Mouse (Mus musculus) heart, adult 8-10 months (tissue): ENCODE measurements around the gene Mmrn2. TPM values are rescaled to one million over a fixed set of nuclear protein-coding genes. Genes with fewer than 3 reads are reported as not detected.

Experiments
- DNase-seq: peaks from one replicate; pipeline ENCODE4 v3.0.0; 2022; ENCODE audit warnings: low spot score
- total RNA-seq, 4 experiments: library from RNA; stranded (reverse); gene quantifications; 2 replicates each; pipeline ENCODE4 v1.2.4; 2022

Mmrn2 gene
- 10 to 100 TPM; 36.6 to 47.3 (median 43.5) TPM for total RNA-seq

DNA sequence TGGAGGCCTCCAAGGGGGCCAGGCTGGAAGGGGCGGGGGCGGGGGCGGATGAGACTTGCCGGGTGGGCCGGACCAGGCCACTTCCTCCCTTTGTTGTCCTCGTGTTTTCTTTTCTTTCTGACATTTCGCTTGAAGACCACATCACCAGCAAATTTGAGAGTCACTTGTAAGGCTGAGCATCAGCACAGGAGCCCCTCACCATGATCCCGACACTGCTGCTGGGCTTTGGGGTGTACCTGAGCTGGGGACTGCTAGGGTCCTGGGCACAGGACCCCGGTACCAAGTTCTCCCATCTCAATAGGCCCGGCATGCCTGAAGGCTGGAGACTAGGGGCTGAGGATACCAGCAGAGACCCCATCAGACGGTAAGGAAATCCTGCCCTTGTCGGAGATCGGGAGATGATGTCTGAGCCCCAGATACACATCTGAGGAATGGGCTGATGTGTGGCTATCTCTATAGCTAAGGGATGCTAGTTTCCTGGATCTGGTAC, at the start of gene Mmrn2:
Gene Mmrn2, plus strand, starts transcription at position 51 of the 490 bp plus-strand sequence.
- peak; percentile 19 for DNase-seq

DNA sequence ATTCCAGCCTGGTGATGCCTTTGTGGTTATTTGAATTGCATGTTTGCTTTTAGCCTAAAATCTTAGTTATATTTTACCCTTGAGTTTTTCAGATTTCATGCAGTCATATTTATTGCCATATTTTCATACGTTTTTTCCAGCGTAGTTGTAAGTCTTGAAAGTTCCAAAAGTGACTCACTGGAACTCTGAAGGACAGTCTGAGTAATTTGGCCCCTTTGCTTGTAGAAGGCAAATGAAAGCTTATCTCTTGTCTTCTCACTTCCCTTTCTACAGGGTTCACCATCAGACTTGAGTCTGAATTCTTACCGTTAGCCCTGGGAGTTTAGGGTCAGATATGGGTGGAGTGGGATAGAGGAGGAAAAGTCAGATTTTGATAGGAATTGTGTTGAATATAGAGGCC, 48.7 kb upstream of the Mmrn2 start:
- no peak for DNase-seq

DNA sequence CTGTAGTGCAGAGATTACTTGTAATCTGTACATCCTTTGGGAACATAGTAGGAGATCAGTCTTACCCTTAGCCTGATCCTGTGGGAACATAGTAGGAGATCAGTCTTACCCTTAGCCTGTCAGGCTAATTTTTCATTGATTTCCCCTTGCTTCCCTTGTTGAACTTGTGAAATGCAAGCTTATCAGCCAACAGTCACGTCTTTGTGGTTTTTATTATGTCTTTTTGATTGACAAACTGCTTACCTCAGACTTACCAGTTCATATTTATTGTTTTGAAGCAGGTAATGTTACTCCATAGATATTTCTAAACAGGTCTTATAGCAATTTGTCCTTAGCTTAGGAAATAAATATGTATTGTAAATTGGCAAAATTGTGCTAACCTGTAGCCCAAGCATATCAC, 47.6 kb upstream of the Mmrn2 start:
- no peak for DNase-seq

DNA sequence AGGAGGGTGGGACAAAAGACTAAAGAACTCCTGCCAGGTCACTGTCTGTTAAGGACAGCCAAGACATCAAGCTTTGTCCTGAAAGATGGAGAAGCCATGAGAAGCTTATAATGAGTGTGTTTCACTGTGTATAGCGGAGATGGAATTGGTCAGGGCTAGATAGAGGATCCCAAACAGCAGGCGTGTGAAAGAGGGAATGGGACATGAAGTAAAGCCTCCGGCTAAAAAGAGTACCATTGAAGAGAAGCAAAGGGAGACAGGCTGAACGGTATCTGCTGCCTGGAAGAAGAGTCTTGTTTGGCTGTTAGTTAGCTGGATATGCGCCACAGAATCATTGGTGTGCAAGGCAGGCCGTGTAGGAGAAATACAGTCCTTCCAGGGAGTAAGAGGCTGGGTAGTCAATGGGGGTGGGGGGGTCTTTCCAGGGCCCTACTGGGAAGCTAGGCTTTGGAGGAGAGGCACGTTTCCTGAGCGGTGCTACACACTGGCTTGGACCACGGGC, 44.6 kb upstream of the Mmrn2 start:
- DNase-seq, result no peak

DNA sequence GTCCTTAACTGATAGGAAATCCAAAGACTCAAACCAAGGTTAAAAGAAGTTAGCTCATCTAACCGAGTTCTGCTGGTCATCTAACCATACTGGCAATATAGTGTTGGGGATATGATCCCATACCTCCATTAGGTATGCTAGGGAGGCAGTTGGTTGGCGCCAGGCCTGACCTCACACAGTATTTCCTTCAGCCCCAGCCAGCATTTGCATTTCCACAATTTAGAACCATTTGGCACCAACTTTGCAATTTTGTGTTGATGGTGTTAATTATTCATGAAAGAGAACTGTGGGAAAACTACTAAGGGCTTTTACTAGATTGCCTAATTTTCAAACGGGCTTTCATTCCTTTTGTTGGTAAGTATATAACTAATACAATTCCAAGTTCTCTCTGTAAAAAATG, 43.4 kb upstream of the Mmrn2 start:
- no peak for DNase-seq

DNA sequence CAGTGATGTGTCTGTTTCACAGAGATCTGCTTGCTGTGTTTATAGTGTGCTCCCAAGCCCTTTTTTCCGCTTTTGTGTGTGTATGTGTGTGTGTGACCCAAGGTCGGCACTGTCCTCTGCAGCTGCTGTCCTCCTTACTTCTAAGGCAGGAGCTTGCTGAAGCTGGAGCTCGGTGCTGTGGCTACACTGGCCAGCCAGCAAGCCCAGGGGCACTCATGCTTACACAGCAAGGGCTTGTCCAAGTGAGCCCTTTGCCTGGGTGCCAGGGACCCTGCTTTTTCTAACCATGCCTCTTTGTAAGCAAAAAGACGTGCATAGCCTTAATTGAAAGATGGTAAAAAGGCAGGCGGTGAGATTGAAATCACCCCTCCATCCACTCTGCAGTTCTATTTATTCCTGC, 42.8 kb upstream of the Mmrn2 start:
- DNase-seq, result no peak

DNA sequence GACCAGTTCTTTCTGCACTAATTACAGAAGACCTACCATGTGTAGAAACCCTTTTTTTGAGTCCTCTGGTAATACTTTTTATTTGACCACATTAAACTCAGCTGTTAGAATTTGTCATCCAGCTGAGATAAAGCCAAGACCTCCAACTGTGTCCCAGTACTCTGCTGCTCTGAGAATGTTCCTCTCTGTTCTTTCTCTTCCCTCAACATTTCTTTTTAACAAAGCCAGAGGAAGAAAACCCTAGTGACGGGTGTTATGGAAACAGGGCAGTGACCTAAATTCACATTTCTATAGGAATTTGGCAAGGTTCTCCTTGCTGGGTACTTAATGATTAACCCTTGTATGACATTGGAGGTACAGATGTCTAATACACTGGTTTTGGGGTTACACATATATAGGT, 35.8 kb upstream of the Mmrn2 start:
- DNase-seq, result no peak

DNA sequence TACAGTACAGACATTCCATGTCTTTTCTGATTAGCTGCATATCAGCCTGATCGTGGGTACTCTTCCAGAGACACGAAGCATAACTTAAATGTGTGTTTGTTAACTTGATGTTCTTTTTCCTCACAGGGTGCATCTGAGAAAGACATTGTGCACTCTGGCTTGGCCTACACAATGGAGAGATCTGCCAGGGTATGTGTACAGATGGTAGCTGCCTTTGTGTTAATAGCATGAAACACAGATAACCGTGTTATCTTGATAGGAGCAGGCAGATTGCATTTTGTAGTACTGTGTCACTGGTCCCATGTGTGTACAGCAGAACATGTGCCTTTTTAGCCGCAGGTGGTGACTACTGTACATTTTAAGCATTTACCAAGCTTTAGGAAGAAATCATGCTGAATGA, 33.3 kb upstream of the Mmrn2 start:
- no peak for DNase-seq

DNA sequence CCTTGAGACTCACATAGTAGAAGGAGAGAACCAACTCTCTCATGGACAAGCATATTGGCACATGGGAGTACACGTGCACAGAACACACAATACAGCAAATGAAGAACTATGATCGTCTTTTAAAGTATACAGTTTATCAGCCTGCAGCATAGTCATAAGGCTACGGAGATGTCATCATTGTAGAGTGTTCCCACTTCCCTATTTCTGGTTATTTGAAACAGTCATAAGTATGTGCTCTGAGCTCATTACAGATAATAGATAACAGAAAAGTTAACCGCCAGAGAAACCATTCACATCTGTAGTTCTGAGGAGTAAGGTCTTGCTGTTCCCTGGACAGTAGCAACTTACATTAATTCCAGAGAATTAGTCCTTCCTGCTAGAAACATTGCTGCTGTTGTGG, 32.2 kb upstream of the Mmrn2 start:
- DNase-seq, result no peak

DNA sequence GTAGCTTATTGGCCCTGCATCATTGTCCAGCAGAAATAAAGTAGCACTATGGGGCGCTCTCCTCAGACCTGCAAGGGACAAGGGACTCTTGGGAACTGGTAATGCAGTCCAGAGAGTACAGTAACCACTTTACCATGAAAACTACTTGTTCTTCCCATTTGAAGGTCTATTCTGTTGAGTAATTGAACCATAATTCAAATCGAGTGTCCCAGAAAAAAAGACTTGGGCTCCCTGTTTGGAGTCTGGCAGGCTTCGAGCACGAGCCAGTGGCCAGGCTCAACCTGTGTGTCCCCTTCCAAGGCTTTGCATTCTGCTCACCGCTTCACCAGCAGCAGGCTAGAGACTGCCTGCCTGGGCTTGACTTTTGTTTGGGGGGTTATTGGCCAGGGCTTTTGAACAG, 30.9 kb upstream of the Mmrn2 start:
- DNase-seq, result no peak

DNA sequence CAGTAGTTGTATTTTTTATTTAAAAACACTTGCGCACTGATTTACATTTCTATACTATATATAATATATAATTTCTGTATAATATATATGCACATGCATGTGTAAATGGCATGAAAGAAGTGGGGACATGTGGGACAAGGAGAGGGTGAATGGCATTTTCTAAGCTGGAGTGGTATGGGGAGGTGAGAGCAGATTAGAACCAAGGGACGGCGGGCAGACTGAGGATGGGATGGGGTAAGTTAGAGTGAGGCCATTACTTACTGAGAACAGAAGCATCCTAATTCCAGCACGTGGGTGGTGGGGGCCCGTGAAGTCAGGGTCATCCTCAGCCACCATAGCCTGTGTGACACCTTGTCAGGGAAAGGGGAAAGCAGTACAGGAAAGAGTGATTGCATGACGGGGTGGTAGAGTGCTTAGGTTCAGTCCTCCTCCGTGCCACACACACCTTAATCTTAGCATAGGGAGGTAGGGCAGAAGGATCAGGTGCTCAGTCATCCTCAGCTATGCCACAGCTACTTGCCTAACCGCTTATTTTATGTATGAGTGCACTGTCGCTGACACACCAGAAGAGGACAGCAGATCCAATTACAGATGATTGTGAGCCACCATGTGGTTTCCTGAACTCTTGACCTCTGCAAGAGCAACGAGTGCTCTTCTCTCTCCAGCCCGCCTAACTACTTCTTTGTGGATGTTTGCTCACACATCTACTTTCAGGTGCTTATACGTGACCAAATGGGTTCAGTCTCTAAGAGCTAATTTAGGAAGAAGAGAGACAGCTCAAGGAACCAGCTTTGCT, 29.3 kb upstream of the Mmrn2 start:
- DNase-seq, result no peak

DNA sequence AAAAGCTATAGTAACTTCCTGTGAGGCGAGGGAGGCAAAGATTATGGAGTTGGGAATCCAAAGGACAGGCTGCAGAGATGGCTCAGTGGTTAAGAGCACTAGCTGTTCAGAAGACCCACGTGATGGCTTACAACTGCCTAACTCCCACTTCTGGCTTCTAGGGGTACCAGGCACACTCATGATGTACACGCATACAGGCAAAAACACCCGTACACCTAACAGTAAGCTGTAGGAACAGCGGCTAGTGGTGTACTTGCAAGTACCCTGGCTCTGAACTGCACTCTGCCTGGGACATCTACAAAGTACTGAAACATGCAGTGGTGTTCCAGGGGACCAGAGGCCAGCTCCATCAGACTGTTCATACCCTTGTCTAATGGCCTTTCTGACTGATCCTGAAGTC, 28.2 kb upstream of the Mmrn2 start:
- DNase-seq, result no peak

DNA sequence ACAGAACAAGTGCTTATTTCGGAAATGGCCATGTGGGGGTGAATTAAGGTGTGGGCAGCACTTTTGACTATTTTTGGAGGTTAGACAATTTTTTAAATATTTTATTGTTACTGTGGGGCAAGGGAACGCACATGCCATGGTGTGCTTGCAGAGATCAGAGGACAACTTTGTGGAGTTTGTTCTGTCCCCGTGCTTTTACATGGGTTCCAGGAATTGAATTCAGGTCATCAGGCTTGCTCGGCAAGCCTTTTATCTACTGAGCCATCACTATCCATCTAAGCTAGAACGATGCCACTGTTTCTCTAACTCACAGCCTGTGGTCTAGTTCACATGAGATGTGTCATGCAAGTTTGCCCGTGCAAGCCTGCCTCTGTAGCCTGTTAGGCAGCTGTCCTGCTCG, 27.0 kb upstream of the Mmrn2 start:
- no peak for DNase-seq

DNA sequence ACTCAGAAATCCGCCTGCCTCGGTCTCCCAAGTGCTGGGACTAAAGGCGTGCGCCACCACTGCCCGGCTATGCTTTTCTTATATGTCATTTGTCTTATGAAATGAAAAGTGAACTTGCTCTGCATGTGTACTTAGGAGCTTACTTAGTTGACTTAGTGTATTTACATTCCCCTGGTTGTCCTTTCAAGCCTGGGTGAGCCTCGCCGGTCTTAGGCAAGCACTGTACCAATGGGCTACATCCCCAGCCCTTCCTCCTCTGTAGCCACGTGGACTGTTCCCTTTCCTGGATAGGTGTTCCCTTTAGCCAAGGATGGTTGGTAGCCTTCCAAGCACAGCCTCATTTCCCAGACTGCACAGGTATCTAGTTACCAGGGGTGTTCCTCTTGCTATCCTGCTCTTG, 26.3 kb upstream of the Mmrn2 start:
- no peak for DNase-seq

DNA sequence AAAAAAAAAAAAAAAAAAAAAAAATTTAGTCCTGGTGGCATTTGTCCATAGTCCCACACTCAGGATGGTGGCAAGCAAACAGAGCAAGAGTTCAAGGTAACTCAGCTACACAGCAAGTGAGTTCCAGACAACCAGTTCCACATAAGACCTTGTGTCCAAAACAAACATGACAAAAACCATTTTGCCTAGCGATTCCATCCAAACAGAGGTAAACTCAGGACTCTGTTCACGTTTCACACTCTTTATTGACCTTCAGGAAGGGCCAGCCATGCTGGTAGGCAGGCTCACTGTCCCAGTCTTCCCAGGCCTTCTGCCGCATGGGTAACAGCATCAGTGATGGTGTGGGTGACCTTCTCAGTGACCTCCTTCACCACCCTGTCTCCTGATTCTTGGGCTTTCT, 23.6 kb upstream of the Mmrn2 start:
- DNase-seq, result no peak

DNA sequence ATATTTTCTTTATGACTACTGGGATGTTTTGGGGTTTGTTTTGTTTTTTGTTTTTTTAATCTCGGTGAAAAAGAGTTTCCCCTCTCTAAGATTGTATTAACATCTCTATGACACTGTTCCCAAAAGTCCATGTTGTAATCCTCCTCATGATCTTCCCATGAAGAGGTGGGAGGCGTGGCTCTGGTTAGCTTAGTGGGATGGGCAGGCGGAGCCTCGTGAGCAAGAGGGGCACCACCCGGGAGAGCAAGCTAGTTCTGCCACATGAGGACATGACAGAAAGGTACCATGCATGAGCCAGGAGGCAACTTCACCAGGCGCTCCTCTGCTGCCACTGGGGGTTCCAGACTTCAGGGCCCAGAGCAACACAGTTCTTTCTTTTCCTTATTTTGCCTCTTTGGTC, 22.7 kb upstream of the Mmrn2 start:
- DNase-seq, result no peak

DNA sequence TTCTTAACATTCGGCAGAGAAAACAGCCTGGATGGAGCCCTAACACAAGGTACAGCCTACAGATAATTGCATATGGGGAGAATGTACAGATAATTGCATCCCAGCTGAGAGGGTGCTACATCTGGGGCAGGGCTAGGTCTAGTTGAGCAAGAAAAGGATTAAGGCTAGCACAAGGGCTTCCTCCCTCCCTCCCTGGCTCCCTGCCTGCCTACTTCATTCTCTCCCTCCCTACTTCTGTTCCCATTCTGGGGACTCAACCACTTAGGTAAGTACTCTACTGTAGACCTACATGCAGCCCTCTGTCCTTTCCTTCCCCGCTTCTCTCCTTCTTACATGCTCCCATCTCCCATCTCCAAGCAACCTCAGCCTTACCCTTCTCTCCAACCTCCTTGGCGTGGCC, 21.9 kb upstream of the Mmrn2 start:
- no peak for DNase-seq

DNA sequence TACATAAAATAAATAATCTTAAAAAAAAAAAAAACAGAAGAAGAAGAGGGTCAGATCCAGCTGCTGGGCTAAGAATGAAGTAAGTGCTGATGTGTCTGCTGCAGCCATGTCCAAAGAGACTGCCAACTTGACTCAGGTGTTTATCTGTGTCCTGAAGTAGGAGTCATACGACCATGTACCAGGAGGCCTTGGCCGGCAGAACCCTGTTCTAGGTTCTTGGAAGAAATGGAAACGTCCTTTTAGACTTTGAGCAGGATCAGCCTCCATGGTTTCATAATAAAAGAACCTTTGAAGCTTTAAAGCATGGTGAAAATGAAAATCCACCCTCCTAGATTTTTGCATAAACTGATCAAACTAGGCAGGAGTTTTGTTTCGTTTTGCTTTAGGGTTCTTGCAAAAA, 20.8 kb upstream of the Mmrn2 start:
- DNase-seq, result no peak

DNA sequence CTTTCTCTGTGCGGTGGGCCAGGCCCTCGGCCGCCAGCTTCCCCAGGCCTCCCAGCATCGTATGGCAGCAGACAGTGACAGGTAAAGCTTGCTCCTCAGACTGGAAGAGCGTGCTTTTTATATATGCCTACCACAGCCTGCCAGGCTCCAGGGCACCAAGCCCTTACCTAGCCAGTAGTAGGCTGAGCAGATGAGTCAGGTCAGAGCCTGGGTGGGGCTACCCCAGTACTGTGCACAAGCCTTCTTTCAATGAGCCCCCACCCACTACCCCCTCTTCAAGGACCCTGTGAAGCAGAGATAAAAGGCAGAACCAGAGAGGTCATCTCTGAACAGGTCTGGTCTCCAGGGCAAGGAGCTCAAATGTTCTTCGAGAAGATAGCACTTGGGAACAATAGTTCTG, 20.0 kb upstream of the Mmrn2 start, which contains the start of gene Fam25c:
Gene Fam25c, minus strand, starts transcription at position 133 of the 400 bp plus-strand sequence.
- no peak for DNase-seq

DNA sequence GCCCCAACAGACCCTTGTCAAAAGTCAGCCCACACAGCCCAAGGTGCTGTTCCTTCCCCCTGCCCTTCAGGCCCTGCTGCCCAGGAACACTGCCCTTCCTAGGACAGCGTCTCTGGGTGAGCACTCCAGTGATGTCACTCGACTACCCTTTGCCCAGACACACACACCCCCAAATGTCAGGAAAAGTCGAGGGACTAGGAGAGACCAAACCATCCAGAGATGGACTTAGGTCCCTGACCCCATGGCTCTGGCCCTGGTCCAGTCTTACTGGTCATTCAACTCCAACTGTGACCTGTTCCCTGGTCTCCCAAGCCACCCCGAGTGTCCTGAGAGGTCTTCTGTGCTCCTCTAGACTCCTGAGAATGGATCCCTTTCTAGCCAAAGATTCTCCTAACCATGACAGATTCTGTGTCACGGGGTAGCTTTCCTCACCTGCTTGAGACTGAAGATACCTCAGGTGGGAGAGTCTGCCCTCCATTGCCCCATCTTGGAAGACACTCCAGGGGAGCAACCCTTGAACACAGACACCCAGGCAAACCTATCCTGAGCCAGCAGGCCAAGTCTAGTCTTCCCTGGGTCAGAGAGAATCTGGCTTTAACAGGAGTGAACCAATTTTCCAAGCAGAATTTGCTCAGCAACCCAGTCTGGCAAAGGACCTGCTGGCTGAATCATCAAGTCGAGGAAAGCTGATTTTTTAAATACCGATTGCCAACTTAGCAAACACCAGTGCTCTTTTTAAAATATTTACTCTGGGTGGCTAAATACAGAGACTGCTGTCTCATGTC, 17.4 kb upstream of the Mmrn2 start:
- peak; percentile 19 for DNase-seq

DNA sequence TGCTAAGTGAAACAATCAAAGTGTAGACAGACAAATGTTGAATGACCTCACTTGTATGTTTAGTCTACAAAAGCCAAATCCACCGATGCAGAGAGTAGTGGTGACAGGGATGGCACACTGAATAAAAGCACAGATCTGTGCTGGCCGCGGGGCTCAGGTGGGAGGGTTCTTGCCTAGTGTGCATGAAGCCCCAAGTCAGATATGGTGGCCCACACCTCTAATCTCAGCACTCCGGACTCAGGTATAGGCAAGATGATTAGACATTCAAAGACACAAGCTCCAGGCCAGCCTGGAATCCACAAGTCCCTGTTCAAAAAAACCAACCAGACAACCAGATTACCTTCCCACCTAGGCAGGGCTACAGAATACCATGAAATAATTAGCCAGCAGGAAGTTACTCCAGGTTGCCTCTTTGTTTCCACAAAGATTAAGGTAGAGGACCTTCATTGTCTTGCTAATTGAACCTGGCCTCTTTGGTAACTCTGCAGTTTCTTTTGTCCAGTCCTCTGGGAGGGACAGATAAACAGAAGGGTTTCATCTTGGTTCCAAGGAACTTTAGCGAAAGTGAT, 15.5 kb upstream of the Mmrn2 start:
- DNase-seq, result no peak

DNA sequence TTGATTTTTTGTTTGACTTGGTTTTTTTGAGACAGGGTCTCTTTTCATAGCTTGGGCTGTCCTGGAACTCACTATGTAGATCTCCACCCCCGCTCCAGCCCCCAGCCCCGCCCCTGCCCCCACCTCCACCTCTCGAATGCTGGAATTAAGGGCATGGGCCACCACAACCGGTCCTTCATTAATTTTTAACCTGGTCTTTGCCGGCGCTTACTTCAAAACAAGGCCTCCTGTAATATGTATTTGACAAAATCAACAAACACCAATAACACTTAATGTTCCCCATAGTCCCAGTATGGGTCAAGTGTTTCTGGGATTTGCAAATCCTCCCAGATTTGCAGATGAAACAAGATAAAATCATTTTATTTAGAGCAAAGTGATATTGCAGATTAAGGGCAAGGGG, 15.0 kb upstream of the Mmrn2 start:
- no peak for DNase-seq
